Mouse (Mus musculus): ENCODE data around the gene Rab3c.

The Rab3c gene

DNA sequence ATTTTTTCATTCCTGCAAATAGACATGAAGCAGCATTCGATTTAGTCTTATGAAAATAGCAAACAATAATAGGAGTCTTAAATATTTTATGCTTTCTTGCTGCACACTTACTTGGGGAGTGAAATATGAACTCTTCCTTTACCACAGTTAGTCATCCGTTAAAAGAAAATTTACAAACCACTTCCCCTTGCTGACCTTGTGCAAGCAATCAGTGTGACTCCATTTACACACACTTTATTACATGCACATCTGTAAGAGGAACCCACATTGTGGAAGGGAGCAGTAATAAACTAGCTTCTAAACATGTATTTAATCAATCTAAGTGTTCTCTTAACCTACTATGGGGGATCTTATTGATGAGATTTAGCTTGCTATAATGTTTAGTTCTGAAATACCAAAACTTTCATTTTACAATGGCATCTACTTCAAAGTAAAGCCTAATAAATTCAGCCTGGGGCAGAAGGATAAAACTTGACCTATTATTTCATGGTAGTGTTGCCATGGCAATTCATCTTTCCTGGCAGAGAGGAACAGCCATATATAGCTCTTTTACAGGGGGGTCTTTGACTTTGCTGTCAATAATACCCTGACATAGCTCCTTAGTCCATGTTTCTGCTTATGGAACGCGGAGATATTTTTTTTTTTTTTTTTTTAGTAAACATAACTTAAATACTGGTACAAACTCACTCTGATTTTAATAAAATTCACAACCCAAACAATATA lies 95.7 kb downstream of the Rab3c start:
- WGBS, result 83% methylated on average over 4 of the region's 4 CpGs

DNA sequence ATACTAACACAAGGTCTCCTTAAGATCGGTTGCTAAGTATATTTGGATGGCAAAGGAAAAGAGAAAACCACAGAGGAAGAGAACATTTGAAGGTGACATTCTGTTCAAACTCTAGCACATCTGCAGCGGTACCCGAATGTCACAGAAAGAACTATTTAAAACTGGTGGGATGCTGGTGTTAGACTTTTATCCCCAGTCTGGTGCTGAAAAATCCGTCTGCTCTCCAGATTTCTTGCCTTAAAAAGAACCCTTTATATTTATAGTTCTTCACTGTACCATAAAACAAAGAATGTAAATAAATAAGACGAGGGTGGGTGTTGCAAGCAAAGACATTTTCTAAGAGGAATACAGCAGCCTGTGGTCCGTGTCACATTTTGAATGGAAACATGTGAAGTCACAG lies 105.1 kb downstream of the Rab3c start:
- WGBS, result 34% methylated on average over 6 of the region's 6 CpGs

DNA sequence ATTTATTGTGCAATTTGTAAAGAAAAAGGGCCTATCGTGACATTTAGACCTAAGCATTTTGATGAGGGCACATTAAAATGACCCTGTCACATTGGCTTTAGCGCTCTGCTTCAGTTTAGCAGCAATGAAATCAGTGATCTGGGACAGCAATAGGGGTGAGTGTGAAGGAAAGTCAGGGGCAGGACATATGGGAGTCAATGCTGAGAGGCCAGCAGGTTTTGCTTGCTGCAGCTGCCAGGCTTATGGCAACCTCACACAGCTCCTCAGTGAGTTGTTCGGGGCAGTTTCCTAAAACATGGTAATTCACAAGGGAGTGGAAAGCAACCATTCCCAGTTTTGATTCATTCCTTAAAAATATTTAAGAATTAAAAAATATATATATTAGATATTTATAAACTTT lies 111.1 kb downstream of the Rab3c start:
- 86% methylated on average over 3 of the region's 3 CpGs for WGBS

DNA sequence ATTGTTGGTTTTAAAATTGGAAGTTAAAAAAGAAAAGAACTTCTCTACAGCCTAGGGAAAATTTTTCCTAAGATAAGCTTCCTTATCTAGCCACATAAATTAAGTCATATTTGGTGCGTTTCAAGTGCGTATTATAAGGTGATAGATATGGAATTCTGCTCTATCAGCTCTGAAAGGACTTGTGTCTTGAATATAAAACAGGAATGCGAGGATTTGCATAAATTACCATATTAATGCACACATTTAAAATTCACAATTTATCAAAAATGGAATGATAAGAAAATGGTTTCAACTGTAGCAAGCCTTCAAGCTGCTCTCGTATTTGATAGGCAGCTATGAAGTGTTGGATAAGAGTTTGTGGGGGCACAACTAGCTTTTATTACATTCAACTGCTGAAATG lies 111.6 kb downstream of the Rab3c start:
- WGBS, result 77% methylated on average over 4 of the region's 4 CpGs

DNA sequence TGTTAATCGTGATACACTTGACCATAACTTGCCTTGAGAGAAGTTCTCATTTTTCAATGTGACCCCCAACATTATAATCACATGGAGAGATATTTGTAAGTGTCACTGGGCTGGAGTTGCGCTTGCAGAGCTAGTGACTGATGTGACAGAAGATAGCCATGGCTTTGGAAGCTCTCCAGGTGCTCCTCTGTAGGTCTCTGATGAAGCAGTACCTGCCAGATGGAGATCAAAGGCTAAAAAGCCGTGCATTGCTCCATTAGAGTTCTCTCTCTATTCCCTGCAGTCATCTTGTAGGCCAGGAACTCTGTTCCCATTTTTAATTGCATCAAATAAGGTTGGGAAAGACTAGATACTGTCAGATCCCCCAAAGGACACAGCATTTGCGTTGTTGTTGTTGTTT lies 112.2 kb downstream of the Rab3c start:
- WGBS, result 89% methylated on average over 4 of the region's 4 CpGs

DNA sequence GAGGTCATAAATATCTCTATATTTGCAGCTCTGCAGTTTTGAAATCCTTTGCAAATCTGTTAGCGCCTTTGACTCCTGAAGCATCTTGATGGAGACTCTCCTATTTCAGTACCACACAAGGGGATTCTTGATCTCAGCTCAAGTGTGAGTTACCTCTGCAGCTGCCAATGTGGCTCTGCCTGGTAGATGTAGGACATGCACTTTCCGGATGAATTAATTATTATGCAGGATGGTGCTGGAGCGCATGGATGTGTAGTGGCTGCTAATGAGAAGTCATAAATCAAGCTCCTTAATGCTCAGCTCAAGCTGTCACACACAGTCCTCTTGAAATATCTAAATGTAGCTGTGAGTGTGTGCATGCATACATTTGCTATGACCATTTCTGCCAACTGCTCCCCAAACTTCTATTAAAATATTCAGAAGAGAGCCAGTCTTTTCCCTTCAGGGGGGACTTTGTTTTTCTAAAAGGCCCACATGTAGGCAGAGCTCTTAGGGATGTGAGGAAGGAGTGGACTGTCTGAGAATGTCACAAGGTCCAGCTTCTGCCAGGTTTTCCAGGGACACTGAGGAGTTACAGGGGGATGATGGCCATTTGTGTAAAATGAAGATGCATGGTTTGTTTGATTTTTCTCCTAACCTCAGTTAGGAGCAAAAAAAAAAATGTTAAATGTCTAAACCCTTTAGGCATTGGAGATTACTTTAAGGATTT lies 114.0 kb downstream of the Rab3c start:
- 67% methylated on average over 3 of the region's 3 CpGs for WGBS

DNA sequence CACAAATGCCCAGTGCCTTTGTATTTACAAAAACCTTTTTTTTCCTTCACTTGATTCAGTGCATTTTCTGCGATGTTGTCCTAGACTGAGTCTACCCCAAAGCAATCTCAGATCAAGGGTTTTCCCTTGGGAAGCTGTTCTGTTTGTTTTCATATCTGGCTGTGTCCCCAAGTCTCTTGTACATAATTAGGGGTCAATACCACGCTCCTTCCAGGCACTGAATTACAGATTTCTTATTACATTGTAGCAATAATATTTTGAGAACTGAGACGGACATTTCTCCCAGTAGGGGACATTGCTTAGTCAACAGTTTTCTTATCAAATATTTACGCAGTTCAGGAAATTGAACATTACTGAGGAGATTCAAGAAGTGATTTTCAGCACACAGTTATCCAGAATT lies 120.8 kb downstream of the Rab3c start:
- WGBS, result 75% methylated on average over 4 of the region's 4 CpGs

DNA sequence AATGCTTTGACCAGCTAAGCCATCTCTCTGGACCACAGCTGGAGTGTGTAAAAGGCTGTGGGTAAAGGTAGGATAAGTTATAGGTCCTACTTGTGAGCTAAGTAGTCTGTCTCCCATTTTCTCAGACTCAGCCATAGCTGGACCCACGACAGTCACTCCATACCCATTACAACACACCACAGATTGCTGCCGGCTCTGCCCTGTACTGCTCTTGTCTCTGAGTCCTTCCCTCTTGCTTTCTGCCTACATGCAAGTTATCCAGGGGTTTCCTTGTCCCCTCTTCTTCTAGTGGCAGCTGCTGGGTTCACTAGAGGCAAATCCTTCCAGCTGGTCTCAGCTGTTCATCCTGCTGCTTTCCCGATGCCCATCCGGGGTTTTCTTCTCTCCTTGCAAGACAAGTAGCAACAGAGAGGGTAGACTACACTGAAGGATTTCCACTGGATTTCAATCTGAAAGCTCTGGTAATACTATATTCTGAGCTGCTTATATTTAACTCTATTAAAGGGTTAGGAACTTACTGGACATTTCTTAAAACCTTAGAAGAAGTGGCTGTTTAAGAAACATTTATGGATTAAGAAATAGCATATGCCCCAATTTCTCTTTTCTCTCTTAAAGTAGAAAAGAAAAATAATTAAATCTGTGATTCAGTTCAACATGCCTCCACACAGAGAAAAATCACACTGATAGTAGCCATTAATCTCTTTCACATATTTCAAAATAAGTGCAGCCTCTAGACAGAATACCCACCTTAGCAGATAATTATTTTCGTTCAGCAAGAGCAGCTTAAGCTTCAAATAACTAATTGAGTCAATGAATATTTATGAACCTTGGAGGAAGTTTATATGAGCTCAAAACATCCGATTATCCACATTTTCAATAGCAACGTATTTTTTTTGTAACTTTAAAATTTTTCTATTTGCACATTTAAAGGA lies 121.9 kb downstream of the Rab3c start:
- WGBS, result 50% methylated on average over 7 of the region's 7 CpGs

DNA sequence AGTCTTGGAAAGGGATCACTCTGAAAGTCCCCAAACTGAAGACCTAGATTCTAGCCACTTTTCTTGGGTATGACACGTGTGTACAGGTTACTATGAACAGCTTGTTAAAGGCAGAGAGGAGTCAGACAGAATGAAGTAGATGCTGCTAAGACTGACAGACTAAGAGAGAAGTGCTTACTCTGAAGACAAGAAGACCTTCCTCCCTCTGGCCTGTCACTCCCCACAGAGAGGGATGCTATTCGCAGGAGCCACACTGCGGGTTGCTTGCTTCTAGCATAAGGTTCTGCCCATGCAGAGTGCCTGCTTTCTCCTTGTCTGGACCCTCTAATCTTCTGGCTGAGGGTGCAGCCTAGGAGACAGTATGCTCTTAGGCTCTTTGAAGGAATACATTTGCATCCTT lies 135.3 kb downstream of the Rab3c start:
- 67% methylated on average over 3 of the region's 3 CpGs for WGBS

DNA sequence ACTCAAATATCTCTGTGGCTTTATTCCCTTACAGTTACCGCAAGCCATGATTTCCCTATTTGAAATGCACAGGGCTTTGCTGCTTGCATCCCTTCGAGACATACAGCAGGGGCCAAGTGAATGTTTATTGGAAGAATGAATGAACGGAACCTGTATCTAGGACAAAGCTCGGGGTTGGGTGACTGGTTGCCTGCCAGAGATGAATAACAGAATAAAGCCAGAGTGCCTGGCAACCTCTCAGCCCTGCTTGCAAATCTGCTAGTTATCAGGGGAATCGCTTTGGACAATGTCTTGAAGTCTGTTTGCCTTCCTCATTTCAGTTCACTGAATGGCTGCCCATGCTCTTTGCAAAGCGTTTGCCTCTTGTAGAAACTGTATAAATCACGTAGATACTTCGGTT lies 135.8 kb downstream of the Rab3c start:
- 56% methylated on average over 8 of the region's 8 CpGs for WGBS

DNA sequence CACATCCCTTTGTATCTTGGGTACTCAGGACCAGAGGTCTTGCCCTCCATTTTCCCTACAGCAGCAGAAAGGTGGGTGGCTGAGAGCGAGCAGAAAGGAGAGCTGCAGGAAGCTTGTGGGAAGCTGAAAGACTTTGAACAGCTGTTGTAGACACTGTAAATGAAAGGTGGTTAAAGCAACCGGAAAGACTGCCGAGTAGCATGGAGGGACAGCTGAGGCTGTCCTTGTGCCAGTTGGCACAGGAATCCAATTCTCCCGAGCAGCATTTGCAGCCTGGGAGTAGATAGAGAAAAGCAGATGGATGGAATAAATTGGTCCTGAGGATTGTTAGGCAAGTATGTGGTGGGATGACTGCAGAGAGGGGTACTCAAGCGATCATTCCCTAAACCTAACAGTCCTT lies 141.5 kb downstream of the Rab3c start:
- 24% methylated on average over 5 of the region's 5 CpGs for WGBS

DNA sequence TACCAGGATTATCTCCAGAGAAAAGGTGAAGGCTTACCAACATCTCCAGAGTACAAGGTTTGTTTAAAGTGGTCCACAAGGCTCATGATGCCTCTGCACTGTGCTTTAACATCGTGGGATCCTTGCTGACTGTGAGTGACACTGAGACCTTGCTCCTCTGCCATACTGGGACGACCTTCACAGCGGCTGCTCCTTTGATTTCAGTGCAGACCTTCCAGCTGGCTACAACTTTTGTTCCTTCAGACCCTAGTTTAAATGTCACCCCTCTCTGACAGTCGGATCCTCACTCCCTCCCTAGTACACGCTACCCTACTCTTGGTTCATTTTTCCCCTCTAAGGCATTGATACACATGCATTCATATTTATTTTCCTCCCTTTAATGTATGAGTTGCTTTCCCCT lies 142.2 kb downstream of the Rab3c start:
- WGBS, result 80% methylated on average over 5 of the region's 5 CpGs

DNA sequence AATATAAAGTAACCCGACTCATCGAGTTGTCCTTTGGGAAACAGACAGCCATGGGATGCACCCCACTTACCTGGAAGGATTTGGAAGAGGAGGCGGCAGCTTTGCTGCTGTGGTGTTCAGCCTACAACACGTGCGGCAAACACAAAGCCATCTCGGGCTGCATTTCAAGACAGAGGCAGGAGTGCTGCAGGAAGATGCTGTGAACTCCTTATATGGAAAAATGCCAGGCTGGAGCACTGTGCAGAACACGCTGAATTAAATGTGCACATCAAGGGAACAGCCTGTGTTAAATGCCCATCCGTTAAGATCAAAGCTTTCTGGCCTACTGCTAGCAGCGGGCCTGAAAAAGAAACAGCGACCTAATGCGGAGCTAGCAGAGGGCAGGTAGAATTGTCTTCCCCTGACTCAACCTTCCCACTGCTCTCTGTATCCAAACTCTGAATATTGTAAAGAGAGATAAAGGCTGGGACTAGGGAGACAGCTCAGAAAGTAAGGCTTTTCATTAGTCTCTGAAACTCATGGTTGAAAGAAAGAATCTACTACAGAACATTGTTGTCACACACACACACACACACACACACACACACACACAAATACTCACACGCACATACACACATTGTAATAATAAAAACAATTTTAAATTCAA lies 153.1 kb downstream of the Rab3c start:
- WGBS, result 67% methylated on average over 12 of the region's 12 CpGs

DNA sequence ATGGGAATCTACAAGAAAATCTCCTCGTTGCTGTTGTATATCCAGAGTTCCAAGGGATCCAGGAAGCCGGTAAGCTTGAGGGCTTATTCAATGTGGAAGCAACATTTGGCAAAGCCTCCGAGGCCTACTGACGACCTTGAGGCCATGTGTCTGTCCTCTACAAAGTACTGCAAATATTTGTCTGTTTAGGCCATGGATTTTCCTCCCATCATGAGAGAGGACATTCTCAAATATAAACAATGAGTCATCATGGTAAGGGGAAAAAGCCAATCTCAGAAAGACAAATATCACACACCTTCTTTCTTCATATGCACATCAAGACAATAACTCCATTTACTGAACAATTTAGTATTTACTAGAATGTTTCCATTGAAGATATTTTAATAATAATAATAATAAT lies 158.0 kb downstream of the Rab3c start:
- WGBS, result 82% methylated on average over 4 of the region's 4 CpGs

DNA sequence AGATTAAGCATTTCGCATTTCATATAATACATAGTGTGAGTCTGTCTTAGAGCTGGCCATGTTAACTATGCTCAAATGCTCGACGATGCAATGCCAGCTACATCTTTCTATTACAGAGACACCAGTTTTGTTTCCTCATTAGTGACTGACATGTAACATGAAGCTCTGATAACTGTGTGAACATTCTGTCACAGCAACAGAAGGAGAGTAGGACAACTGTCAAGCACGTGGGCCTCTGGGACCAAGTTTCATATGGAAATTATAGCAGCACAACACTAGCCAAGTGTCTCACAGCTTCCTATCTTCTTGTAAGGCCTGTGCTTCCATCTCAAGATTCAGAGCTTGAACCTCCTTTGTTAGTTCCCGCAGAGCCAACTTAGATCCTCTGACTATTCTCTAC lies 163.9 kb downstream of the Rab3c start:
- 45% methylated on average over 5 of the region's 5 CpGs for WGBS

DNA sequence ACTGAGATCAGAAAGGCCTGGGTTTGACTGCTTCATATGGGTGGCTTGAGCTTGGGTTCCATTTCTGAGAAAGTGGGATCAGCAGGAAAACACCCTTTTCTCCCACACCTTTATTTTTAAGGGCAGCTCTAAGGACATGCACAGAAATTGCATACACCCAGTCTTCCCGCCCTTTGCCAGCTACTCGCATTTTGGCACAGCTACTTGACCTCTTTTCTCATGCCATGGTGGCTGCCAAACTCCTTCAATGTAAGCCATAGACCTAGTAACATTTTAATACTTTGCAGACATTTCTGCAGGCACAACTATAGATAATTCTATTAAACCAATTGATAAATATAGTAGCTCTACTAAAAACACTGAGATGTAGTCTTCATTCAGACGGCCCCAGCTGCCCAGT lies 164.5 kb downstream of the Rab3c start:
- 57% methylated on average over 3 of the region's 3 CpGs for WGBS

DNA sequence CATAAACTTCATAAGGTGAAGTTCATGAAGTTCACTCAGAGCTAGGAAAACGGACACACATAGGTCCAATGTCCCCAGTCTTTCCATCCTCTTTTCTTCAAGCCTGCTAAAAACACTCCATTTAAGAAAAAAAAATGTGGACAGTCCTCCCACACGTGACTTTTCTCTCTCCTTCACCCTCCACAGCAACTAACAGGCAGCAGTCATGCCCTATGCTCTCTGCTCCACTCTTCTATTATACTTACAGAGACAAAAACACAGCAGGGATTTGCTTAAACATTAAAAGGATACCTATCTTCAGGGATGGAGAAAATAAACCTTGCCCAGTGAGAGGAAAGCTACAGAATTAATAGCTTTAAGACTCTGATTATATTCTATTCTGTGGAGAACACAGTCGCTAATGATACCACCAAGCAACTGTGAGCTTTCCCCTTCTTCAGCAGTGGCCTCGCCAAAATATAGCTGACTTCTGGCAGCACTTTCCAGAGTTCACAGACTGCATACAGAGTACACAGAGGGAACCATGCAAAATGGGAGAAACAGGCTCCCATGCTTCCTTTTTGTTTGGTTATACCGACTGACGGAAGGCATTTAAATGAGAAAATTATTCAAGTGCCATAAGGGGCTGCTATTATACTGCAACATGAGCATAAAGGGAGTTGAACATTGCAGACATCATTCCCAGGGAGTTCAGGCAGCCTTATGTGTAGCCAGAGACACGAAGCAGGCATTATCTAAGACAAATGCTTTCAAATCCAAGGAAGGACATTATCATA lies 165.7 kb downstream of the Rab3c start:
- 61% methylated on average over 7 of the region's 7 CpGs for WGBS

DNA sequence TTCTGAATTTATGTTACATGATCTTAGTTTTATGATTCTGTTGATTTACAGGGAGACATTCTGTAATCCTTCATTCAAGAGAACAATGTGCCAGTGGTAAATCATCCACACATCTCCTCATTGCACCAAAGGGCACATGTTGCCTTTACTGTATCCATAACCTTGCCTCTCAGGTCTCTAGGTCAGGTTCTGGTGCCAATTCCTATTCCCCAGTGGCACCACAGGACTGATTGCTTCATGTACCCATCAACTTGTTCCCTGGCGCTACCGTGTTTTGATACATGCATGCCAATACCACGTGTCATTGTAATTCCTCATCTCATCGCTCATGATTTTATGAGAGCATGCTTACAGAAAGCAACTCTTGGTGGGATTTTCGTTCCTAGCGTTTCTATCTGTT lies 167.1 kb downstream of the Rab3c start:
- 75% methylated on average over 6 of the region's 6 CpGs for WGBS

DNA sequence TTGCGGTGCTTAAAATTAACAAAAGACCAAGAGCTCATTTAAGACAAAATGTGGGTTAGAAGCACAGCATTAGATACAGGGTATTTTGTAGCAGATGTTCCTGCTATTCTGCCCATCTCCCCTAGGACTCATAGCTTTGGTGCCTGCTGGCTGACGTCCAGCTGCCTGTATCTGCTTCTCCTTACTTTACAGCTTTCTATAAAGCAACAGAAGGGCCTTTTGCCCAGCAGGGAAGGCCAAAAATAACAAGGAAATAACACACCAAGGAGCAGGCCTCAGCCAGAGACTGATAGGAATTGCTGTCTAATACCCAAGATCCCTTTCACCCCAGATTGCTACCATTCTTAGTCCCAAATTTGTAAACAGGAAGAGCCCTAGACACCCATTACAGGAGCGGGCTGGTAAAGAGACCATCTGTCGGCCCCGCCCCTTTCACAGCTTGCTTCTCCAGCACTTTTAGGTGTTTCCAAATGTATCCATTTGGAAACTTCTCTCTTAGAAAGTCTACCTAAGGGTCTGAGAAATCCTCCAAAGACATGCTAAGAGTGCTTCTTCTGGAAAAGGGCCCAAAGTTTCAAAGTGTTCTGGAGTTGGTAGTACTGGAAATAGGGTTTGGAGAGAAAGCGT lies 183.3 kb downstream of the Rab3c start:
- 71% methylated on average over 6 of the region's 6 CpGs for WGBS

DNA sequence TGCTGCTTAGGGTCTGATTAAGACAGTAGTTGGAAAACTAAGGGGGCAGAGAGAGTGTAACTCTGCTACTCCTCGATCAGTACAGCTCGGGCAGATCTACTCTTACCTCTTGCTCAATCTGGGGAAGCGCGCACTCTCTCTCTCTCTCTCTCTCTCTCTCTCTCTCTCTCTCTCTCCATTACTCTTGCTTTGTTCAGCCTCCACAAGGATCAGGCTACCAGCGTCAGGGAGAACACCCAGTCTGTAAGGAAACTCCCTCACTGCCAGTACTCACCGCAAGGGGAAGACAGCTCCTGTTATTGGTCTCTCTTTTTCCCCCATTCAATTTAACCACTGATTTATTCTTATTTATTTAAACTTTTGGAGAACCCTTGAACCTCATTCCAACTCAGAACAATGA lies 185.8 kb downstream of the Rab3c start:
- WGBS, result 68% methylated on average over 6 of the region's 6 CpGs
